Mouse (Mus musculus): Measurements from ENCODE around the gene Imp3.
"Not testable (repeated sequence)": the region's sequence is repeated elsewhere in the genome, so short reads cannot be mapped to it uniquely, and the experiment has no call there.

Imp3 gene

DNA sequence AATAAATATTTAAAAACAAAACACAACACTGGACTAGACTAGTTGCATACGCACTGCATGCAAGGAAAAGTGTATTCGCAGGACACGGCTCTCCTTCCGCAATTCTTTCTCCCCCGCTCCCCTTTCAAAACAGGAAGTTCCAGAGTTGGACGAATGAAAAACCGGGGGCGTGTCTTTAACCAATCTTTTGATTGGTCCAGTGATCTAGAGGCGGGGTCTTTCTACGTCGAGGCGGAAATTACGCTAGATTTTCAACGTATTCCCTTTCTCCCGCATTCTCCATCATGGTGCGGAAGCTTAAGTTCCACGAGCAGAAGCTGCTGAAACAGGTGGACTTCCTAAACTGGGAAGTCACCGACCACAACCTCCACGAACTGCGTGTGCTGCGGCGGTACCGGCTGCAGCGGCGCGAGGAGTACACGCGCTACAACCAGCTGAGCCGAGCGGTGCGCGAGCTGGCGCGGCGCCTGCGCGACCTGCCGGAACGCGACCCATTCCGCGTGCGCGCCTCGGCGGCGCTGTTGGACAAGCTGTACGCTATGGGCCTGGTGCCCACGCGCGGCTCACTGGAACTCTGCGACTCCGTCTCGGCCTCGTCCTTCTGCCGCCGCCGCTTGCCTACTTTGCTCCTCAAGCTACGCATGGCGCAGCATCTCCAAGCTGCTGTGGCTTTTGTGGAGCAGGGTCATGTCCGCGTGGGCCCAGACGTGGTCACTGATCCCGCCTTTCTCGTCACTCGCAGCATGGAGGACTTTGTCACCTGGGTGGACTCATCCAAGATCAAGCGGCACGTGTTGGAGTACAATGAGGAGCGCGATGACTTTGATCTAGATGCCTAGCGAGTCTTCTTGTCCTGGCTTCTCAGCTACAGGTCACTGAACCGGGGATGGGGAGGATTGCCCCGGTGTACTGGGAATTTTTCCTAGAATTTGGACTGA is at the start of gene Imp3:
Gene Imp3 (plus strand): TSS at position 253 of the 938 bp plus-strand sequence.
- peak; percentile 94 for DNase-seq

DNA sequence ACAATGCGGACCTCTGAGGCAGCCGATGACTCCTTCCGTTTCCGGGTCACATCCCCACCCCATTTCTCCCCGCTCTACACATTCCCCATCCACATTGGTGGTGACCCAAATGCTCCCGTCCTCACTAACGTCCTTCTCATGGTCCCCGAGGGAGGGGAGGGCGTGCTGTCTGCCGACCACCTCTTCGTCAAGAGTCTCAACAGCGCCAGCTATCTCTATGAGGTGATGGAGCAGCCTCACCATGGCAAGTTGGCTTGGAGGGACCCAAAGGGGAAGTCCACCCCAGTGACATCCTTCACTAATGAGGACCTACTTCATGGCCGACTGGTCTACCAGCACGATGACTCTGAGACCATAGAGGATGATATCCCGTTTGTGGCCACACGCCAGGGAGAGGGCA is 49.7 kb upstream of the Imp3 start:
- no peak for DNase-seq

DNA sequence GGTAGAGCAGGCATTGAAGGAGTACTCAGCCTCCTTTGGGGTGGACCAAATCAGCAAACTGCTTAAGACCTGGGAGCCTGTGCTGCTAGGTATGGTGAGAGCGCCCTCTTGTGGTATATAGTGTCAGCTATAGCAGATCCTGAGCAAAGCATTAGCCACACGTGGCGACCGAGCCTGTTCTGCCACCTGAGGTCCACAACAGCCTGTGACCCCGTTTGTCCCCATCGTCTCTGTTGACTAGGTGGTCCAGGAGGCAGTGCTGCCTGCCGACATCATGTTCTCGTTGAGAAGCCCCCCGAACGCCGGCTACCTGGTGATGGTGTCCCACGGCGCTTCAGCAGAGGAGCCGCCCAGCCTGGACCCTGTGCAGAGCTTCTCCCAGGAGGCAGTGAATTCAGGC is 47.5 kb upstream of the Imp3 start:
- DNase-seq, result peak; percentile 85

DNA sequence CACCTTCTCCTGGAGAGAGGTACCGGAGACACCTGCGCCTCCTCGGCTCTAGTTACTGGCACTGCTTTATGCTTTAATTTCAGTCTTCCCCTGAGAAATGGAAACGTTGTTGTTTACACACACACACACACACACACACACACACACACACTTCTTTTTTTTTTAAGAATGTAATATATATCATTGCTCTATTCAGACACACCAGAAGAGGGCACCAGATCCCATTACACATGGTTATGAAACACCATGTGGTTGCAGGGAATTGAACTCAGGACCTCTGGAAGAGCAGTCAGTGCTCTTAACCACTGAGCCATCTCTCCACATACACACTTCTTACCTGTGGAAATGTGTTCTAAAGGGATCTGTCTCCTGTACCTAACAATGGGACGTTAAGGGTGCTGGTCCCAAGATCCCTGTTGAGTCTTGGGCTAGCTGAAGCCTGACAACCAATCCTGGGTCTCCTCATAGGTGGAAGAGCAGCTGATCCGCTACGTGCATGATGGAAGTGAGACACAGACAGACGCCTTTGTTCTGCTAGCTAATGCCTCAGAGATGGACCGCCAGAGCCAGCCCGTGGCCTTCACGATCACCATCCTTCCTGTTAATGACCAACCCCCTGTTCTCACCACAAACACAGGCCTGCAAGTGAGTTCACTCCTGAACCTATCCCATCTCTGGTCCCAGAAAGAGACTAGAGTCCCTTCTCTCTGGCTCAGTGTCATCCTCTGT is 46.6 kb upstream of the Imp3 start:
- no peak for DNase-seq

DNA sequence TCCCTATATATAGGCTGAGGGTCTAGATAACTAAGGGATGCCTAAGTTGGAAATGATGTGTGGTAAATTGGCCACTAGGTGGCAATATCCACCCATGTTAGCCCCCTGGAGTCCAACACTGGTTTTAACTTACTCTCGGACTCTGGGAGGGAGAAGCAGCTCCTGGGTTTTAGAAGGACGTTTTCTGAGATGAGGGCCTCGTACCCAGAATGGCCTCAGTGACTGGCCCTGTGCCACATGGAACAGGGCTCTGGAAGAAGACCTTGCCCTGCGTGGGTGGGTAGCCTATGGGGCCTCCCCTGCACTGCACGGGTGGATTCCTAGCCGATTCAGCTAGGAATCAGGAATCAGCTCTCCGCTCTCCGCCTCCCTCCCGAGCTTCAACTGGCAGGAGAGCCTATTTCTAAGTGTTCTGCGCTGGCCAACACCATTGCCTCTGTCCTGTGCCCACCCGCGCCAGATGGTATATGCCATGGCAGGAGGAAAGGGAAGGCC is 45.7 kb upstream of the Imp3 start:
- peak; percentile 85 for DNase-seq

DNA sequence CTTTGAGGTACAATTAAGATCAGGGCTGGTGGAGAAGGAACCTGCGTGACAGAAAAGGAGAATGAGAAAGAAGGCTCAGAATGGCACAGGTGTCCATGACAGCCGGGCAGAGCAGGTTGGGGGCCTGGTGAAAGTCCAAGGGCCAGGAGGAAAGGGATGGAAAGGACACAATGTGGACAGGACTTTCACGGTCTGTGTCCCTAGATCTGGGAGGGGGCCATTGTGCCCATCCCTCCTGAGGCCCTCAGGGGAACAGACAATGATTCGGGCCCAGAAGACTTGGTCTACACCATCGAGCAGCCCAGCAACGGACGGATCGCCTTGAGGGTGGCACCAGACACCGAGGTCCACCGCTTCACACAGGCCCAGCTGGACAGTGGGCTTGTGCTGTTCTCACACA is 45.2 kb upstream of the Imp3 start:
- no peak for DNase-seq

DNA sequence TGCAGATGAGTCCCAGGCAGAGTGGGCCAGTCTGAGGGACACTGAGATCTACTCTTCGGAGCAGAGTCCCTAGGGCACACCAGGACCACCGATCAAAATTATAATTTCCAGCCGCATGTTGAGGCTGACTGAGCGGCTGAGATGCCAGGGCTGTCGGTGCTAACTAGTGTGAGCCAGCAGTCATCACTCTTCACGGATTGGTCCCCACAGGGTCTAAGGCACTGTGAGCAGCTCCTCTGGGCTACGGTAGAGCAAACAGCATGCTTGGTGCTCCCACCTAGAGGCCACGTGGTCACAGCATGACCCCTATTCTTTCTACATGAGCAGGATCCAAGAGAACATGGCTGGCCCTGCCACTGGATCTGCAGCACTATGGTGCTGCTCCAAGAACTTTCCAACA is 44.0 kb upstream of the Imp3 start:
- no peak for DNase-seq

DNA sequence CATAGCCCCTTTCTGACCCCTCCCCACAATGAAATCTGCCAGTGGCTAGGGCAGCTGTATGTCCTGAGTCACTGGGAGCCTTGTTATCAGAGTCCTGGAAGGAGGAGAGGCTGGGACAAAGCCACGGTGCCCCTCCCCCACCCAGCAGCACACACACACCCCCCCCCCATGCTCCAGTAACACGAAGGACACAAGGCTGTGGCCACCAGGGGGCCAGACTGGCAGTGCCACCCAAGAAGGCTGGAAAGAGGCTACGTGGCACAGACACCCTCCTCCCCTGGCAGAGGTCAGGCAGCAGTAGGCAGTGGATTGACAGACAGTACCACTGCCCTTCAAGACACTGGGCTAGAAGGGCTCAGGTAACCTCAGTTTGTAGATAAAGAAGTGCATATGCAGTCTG is 43.3 kb upstream of the Imp3 start:
- DNase-seq, result peak; percentile 49

DNA sequence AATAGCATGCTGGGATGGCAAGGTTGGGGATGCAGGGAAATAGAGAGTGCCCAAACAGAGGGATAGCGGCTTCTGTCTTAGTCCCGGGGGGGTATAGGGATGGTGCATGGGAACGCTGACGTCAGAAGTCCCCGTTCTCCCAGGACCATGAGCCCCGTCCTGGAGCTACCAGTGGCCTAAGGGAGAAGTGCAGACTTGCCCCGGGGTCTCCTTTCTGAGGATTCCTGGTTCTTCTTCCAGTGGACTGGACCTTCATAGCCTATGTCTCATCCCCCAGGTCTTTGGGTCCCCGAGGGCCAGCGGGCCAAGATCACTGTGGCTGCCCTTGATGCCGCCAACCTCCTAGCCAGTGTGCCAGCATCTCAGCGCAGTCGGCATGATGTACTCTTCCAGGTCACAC is 40.5 kb upstream of the Imp3 start:
- no peak for DNase-seq

DNA sequence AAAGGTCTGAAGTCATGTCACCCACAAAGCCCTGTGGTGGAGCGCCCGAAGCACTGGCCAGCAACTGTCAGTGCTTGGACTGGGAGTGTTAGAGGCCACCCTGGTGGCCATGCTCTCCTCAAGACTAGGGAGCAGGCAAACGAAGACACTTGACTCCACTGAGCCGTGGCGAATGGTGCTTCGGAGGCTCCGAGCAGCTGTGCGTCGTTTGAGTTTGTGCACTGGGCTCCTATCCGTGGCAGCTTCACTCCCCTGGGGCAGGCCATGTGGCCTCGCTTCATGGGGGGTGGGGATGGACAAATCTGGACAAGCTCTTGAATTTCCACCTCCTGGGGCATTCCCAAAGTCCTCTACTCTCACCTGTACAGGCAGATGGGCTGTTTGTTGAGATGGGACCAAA is 37.9 kb upstream of the Imp3 start:
- DNase-seq, result no peak

DNA sequence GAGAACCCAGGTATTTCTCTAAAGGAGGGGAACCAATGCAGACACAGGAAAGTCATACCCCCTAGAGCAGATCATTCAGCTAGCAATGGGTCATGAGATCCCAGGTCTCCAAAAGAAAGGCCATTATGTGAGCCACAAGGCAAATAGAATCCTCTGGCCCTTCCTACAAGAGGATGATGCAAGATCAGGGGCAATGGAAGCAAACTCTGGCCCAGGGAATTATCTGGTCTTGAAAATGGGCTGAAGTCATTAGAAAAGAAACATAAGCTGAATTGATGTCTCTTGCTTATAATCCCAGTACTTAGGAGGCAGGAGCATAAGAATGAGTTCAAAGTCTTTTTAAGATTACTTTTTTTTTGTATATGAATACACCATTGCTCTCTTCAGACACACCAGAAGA is 37.2 kb upstream of the Imp3 start:
- no peak for DNase-seq

DNA sequence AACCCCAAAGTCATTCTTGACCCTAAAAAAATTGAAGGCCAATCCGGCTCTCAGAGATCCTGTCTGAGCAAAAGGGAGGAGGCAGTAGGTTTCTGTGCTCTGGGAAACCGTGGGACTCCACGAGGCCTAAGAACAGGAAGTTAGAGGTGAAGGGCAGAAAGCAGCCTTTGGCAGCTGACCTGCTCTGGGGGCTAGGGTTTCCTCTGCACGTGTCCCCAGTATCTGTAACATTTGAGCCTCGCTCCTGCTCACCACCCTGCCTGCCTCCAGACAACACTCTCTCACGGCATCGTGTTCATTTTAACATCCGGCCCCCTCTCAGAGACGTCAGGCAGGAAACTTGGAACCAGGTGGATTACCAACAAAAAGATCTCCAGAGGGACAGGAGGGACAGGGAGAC is 36.7 kb upstream of the Imp3 start:
- DNase-seq, result no peak

DNA sequence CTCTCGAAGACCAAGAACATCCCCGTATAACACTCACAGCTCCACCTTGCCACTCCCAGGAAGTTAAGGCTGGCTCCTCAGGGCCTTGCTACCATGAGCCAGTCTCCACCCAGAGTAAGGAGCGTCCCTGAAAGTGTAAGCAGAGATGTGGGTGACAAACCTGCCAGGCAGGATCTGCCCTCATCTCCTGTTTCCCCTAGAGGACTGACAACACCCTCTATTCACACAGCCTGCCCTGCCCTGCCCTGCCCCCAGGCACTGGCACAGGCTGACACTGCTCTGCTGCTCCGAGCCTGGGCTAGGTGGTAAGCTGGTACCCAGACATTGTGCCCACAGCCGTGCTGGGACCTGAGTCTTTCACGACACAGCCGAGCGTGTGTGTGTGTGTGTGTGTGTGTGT is 36.1 kb upstream of the Imp3 start:
- DNase-seq, result no peak

DNA sequence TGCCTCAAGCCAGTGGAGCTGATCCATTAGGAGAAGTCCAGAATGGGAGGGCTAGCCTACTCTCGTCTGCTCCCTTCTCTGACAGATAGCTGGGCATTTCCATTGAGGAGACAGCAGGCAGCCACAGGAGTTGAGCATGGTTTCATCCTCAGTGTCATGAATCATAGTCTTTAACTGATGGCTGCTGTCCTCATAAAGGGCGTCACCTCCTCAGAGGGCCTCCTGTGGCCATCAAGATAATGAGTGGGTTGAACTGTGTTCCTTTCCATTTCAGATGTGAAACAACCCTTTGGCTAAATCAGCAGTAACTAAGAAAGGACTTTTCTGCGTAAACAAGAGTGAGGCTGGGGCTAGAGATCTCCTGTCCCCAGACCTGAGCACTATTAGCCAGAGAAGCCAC is 33.6 kb upstream of the Imp3 start:
- DNase-seq, result no peak

DNA sequence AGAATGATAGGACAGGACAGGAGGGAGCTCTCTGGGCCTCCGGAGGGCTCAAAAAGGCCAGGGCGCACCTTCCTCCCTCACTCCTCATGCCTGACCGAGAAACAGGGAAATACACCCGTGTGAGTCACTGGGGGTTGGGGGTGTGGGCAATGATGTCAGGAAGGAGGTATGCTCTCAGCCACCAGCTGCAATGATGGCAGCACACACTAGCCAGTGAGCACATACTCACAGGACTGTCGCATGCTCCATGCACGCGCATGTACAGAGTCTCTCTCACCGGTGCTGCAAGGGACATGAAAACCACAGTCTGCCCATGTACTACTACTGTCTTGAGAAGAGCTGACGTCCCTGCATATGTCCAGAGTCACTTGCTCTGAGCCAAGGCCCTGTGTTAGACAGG is 29.7 kb upstream of the Imp3 start:
- DNase-seq, result no peak

DNA sequence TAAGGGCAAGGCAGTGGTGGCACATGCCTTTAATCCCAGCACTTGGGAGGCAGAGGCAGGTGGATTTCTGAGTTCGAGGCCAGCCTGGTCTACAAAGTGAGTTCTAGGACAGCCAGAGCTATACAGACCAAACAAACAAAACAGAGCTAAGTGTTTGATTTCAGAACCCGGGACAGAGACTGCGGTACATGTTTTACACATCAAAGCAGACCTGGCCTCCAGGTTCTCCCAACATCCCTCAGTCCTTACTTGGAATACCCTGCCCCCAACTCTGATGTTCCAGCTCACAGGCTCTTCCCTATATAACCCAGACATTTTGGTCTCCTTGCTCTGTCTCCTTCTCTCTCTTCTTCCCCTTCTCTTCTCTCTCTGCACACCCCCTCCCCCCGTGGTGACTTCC is 27.3 kb upstream of the Imp3 start:
- DNase-seq, result not testable (repeated sequence)

DNA sequence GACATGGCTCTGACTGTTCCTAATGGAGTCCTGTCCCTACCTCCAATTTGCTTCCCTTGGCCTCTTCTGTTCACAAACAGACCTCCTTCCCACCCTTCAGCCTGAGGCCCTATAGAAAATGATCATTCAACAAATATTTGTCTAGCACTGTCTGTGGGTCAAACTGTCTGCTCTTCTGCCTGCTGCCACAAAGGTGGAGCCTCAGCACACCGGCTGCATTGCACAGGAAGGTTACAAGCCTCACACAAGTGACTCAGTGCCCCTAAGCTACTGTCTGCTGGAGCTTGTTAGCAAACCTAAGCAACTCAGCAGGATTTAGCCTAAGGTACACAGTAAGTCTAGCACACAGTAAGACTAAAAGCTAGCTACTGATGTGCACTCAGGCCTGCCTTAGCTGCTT is 26.3 kb upstream of the Imp3 start:
- no peak for DNase-seq

DNA sequence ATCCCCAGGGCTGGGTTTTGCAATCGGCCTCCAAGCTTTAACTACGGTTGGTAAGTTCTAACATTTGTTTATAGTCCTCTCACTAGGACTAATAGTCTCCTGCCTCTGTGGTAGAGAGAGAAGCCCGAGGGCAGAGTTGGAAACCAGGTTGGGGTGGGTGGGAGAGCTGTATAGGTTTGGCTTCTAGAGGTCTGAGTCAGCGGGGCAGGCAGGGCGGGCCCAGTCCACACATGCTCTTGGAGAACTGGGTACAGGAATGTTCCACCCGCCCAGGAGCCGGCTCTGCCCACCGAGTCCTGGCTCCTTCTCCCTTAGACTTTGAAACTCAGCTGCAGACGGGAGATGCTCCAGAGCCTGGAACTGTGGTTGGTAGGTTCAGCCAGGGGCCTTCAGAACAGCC is 23.3 kb upstream of the Imp3 start:
- DNase-seq, result no peak

DNA sequence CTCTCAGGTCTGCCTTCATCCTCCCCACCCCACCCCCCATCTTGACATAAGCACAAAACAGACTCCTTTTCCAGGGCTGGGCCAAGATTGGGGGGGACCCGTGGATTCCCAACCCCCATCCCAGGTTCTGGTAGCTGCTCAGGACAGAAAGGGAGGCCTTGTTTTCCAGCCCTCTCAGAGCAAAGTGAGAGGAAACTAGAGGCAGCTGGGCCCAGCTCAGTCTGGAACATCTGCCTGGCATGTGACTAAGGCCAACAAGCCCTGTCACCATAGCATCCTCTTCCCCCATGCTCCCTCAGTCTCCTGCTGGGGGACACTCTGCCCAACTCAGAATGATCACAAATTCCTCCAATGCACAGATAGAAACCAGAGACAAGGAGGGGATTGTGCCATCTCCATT is 22.2 kb upstream of the Imp3 start:
- DNase-seq, result no peak

DNA sequence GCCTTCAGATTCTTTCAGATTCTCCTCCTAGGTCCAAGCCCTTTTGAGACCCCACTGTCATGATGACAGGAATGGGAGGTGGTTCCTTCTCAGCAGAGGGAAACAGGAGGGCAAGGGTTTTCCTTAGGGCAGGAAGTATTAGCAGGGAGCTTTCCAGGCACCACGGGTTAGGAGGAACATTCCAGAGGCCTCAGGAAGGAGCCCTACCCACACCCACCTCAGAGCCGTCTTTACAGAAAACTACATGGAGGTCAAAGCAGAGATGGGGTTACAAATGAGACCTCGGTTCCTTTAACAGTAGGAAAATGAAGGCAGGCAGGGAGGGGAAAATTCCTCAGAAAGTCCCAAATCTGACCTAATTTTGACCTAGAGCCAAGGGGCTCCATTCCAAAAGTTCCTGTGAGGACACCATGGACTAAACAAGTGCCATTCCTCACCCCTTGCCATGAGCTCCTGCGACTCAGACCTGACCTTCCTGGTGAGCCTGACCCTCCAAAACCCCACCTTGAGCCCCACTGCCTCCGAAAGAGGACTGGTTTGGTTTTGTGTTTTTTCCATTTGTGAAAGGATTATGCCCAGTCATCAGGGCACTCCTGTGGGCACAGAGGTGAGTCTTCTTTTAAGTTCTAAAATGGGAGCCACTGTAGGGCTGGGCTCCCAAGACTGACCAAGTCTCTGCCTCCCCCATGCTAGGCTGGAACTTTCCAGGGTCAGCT is 21.4 kb upstream of the Imp3 start:
- no peak for DNase-seq

DNA sequence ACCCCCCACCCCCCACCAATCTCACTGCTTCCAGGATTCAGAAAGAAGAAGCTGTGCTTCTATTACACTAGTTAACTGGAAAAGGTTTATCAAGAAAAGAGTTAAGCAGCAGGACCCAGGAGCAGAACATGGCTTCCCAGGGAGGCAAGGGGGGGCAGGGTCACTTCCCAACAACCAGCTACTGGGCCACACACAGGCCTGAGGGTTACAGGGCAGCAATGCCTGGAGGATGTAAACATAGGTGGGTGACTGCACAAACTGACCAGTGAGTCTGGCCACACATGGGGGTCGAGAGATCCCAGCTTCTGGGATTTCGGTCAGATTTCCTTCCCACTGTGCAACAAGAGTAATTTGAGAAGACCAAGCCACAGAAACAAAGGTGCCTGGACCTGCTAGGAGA is 20.1 kb upstream of the Imp3 start:
- no peak for DNase-seq

DNA sequence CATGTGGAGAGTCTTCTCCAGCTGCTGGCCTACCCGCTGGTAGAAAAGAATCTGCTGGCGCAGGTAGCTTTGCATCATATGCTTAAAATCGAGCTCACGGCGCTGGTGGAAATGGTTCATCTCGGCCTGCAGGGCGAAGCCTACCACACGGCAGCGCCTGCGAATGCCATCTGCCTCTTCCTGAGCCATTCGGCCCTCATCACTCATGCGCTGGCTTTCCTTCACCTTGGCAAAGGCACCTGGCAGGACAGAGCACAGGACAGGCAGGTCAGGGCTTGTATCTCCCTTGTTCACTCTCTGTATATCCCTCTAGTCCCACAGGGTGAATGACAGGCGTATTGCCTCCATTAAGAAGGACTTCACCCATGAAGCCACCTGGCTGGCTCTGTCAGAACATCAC is 18.8 kb upstream of the Imp3 start:
- DNase-seq, result no peak

DNA sequence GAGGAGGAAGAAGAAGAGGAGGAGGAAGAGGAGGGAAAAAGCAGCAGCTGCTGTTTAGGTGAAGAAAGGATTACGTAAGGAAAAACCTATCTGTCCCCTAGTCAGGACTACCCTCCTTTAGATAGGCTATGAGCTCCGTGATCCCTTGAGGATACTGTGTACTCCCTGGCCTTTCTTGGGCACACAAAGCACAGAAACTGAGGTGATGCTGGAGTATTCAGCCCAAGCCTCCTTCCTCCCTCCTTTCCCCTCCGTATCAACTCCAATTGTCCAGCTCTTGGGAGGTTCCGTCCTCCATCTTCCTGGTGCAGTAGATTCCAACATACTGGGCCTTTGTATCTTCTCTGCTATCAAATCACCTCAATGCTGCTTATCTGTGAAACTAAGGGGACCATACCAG is 14.5 kb upstream of the Imp3 start:
- DNase-seq, result no peak

Measured in kidney, postnatal 14 days (tissue).